Mouse (Mus musculus): Measurements from ENCODE around the gene Thap3.
"Not testable (repeated sequence)": the region's sequence is repeated elsewhere in the genome, so short reads cannot be mapped to it uniquely, and the experiment has no call there.

Thap3 gene

GRCm38 (mm10) chr4:151988342-151989109 lies at the start of gene Thap3:
Thap3 (minus strand) TSS chr4:151988997.
- peak in 1 of 2 experiments; percentile 82 for DNase-seq (ENCODE audit: low spot score in 2 of 2)

- no peak for DNase-seq (ENCODE audit: low spot score in 2 of 2)
These were observed 49.6 kb upstream of the Thap3 start, which contains the start of gene Tas1r1 for GRCm38 (mm10) chr4:152038225-152038984. Tas1r1 (minus strand) TSS chr4:152038568.

- DNase-seq (ENCODE audit: low spot score in 2 of 2): not testable (repeated sequence)
These were observed 47.7 kb upstream of the Thap3 start for GRCm38 (mm10) chr4:152036464-152036863.

- no peak for DNase-seq (ENCODE audit: low spot score in 2 of 2)
These were observed 44.1 kb upstream of the Thap3 start for GRCm38 (mm10) chr4:152032922-152033321.

- DNase-seq (ENCODE audit: low spot score in 2 of 2): no peak
These were observed 41.2 kb upstream of the Thap3 start for GRCm38 (mm10) chr4:152029997-152030396.

GRCm38 (mm10) chr4:152029087-152029486 lies 40.3 kb upstream of the Thap3 start:
- DNase-seq (ENCODE audit: low spot score in 2 of 2): no peak

- DNase-seq (ENCODE audit: low spot score in 2 of 2): no peak
These were observed 39.7 kb upstream of the Thap3 start for GRCm38 (mm10) chr4:152028456-152028855.

GRCm38 (mm10) chr4:152027524-152027923 lies 38.7 kb upstream of the Thap3 start, which contains the start of gene Zbtb48:
Zbtb48 (minus strand) TSS chr4:152027671.
- peak; percentile 83 to 93 for DNase-seq (ENCODE audit: low spot score in 2 of 2)

- DNase-seq (ENCODE audit: low spot score in 2 of 2): no peak
These were observed 38.1 kb upstream of the Thap3 start for GRCm38 (mm10) chr4:152026751-152027508.

- DNase-seq (ENCODE audit: low spot score in 2 of 2): no peak
These were observed 35.7 kb upstream of the Thap3 start for GRCm38 (mm10) chr4:152024525-152024924.

- no peak for DNase-seq (ENCODE audit: low spot score in 2 of 2)
These were observed 33.7 kb upstream of the Thap3 start for GRCm38 (mm10) chr4:152022506-152022905.

GRCm38 (mm10) chr4:152021568-152022097 lies 32.8 kb upstream of the Thap3 start:
- DNase-seq (ENCODE audit: low spot score in 2 of 2): no peak

GRCm38 (mm10) chr4:152020024-152020423 lies 31.2 kb upstream of the Thap3 start:
- DNase-seq (ENCODE audit: low spot score in 2 of 2): no peak

- no peak for DNase-seq (ENCODE audit: low spot score in 2 of 2)
These were observed 30.3 kb upstream of the Thap3 start for GRCm38 (mm10) chr4:152019073-152019472.

- no peak for DNase-seq (ENCODE audit: low spot score in 2 of 2)
These were observed 24.4 kb upstream of the Thap3 start for GRCm38 (mm10) chr4:152013036-152013813.

GRCm38 (mm10) chr4:152012109-152012508 lies 23.3 kb upstream of the Thap3 start:
- DNase-seq (ENCODE audit: low spot score in 2 of 2): no peak

- DNase-seq (ENCODE audit: low spot score in 2 of 2): no peak
These were observed 22.5 kb upstream of the Thap3 start for GRCm38 (mm10) chr4:152011171-152011760.

- no peak for DNase-seq (ENCODE audit: low spot score in 2 of 2)
These were observed 21.9 kb upstream of the Thap3 start for GRCm38 (mm10) chr4:152010707-152011134.

GRCm38 (mm10) chr4:152010091-152010706 lies 21.4 kb upstream of the Thap3 start:
- DNase-seq (ENCODE audit: low spot score in 2 of 2): no peak
